Mouse (Mus musculus): ENCODE results near the gene Hesx1. TPM values are rescaled to one million over a fixed set of nuclear protein-coding genes. Genes with fewer than 3 reads are reported as not detected.

The Hesx1 gene
- polyA plus RNA-seq, 1 experiment = not detected

DNA sequence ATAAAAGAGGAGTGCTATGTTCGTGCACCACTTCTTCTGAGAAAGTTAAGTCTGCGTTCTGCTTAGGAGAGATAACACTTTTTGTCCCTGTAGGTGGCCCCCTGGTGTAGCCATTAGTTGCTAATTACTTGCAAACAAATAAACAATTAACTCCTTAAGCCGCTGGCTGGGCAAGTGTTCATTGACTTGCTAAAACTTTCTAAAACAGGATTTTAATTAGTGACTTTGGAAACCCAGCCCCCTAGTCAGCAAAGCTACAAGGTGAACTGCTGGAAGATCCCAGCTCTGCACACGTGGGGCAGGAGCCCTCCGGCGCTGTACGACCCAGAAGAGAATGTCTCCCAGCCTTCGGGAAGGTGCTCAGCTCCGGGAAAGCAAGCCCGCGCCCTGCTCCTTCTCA, 6.2 kb downstream of the Hesx1 start:
- Histone ChIP-seq H3K4me1 (ENCODE audit: control insufficient read depth, insufficient read depth, low read length) (no peaks in the 10 kb centered on the region), H3K4me3 (replicated peaks; ENCODE audit: extremely low read depth, low read depth, low read length) (no peak overlapping the region)
- WGBS = 13% methylated on average over 11 of the region's 11 CpGs
- DNase-seq = no peak
- TF ChIP-seq CTCF (IDR thresholded peaks at IDR 0.05; ENCODE audit: insufficient read depth, low read length) (no peak), POLR2A (IDR thresholded peaks at IDR 0.05; ENCODE audit: borderline replicate concordance, extremely low read depth, low read depth, low read length) (no peak)

GRCm38 (mm10) chr14:27004906-27005305, 10.7 kb downstream of the Hesx1 start:
- Histone ChIP-seq H3K4me1 (ENCODE audit: control insufficient read depth, insufficient read depth, low read length) (no peaks in the 10 kb centered on the region), H3K4me3 (replicated peaks; ENCODE audit: extremely low read depth, low read depth, low read length) (no peak overlapping the region)
- WGBS = 55% methylated on average over 7 of the region's 7 CpGs
- no peak for TF ChIP-seq POLR2A (IDR thresholded peaks at IDR 0.05; ENCODE audit: borderline replicate concordance, extremely low read depth, low read depth, low read length)
- TF ChIP-seq CTCF (IDR thresholded peaks at IDR 0.05; ENCODE audit: insufficient read depth, low read length) = no peak
- no peak for DNase-seq

DNA sequence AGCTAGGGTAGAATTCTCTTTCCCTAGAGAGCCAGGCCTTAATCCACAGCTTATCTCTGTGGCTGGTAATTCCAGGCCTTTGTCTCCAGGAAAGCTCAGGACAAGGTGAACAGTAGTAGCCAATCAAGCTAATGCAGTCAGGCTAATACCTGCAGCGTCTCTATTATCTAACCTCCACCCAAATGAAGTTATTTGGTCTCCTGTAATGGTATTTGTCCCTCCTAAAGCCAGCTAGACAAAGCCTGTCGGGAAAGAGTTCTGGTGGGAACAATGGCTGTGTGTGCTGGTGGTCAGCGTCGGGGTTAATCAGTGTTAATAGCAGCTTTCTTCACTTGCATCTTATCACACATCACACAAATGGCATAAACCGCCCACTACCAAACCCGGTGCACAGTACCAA, 11.7 kb downstream of the Hesx1 start:
- WGBS = 52% methylated on average over 6 of the region's 6 CpGs

GRCm38 (mm10) chr14:27011561-27011960, 17.3 kb downstream of the Hesx1 start:
- WGBS = 77% methylated on average over 5 of the region's 5 CpGs
- Histone ChIP-seq H3K4me3 (replicated peaks; ENCODE audit: extremely low read depth, low read depth, low read length) (no peak overlapping the region), H3K4me1 (ENCODE audit: control insufficient read depth, insufficient read depth, low read length) (no peaks in the 10 kb centered on the region)
- no peak for DNase-seq
- no peak for TF ChIP-seq CTCF (IDR thresholded peaks at IDR 0.05; ENCODE audit: insufficient read depth, low read length)
- no peak for TF ChIP-seq POLR2A (IDR thresholded peaks at IDR 0.05; ENCODE audit: borderline replicate concordance, extremely low read depth, low read depth, low read length)

More for the DNA sequence above, 11.7 kb downstream of the Hesx1 start:
- DNase-seq = no peak
- no peaks in the 10 kb centered on the region for H3K4me1 ChIP-seq (ENCODE audit: control insufficient read depth, insufficient read depth, low read length)
- no peak for TF ChIP-seq POLR2A (IDR thresholded peaks at IDR 0.05; ENCODE audit: borderline replicate concordance, extremely low read depth, low read depth, low read length)
- no peak for TF ChIP-seq CTCF (IDR thresholded peaks at IDR 0.05; ENCODE audit: insufficient read depth, low read length)
- H3K4me3 ChIP-seq (replicated peaks; ENCODE audit: extremely low read depth, low read depth, low read length) = no peak overlapping the region

GRCm38 (mm10) chr14:27013658-27014057, 19.4 kb downstream of the Hesx1 start:
- Histone ChIP-seq H3K4me1 (ENCODE audit: control insufficient read depth, insufficient read depth, low read length) (no peaks in the 10 kb centered on the region), H3K4me3 (replicated peaks; ENCODE audit: extremely low read depth, low read depth, low read length) (no peak overlapping the region)
- 41% methylated on average over 4 of the region's 4 CpGs for WGBS
- TF ChIP-seq POLR2A (IDR thresholded peaks at IDR 0.05; ENCODE audit: borderline replicate concordance, extremely low read depth, low read depth, low read length) = no peak
- TF ChIP-seq CTCF (IDR thresholded peaks at IDR 0.05; ENCODE audit: insufficient read depth, low read length) = no peak
- no peak for DNase-seq

- H3K4me3 ChIP-seq (replicated peaks; ENCODE audit: extremely low read depth, low read depth, low read length) = no peak overlapping the region
- H3K4me1 ChIP-seq (ENCODE audit: control insufficient read depth, insufficient read depth, low read length) = no peaks in the 10 kb centered on the region
- no peak for DNase-seq
- WGBS = 92% methylated on average over 2 of the region's 2 CpGs
- TF ChIP-seq CTCF (IDR thresholded peaks at IDR 0.05; ENCODE audit: insufficient read depth, low read length) (no peak), POLR2A (IDR thresholded peaks at IDR 0.05; ENCODE audit: borderline replicate concordance, extremely low read depth, low read depth, low read length) (no peak)
These were observed 23.7 kb downstream of the Hesx1 start for GRCm38 (mm10) chr14:27017936-27018335.

DNA sequence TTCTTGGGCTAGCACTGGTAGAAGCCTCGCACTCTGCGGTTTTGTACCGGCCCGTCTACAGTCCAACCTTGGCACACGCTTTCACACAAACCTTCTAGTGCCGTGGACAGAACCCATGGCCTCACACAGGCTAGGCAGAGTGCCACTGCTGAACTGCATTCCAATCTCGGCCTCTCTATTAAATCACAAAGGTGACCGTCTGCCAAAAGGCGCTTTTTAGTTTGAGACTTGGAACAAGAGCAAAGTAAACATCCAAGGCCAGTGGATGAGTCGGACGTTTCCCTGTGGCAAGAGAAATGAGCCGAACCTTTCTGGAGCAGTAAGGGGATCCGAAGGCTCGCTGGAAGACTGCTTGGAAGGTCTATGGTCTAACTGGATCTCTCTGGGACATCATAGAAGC, 25.6 kb downstream of the Hesx1 start:
- Histone ChIP-seq H3K4me3 (replicated peaks; ENCODE audit: extremely low read depth, low read depth, low read length) (no peak overlapping the region), H3K4me1 (ENCODE audit: control insufficient read depth, insufficient read depth, low read length) (no peaks in the 10 kb centered on the region)
- no peak for DNase-seq
- TF ChIP-seq CTCF (IDR thresholded peaks at IDR 0.05; ENCODE audit: insufficient read depth, low read length) (no peak), POLR2A (IDR thresholded peaks at IDR 0.05; ENCODE audit: borderline replicate concordance, extremely low read depth, low read depth, low read length) (no peak)
- 55% methylated on average over 14 of the region's 14 CpGs for WGBS

- no peak for TF ChIP-seq POLR2A (IDR thresholded peaks at IDR 0.05; ENCODE audit: borderline replicate concordance, extremely low read depth, low read depth, low read length)
- TF ChIP-seq CTCF (IDR thresholded peaks at IDR 0.05; ENCODE audit: insufficient read depth, low read length) = peak; percentile 83
- Histone ChIP-seq H3K4me1 (ENCODE audit: control insufficient read depth, insufficient read depth, low read length) (no peaks in the 10 kb centered on the region), H3K4me3 (replicated peaks; ENCODE audit: extremely low read depth, low read depth, low read length) (no peak overlapping the region)
- DNase-seq = no peak
- 39% methylated on average over 11 of the region's 11 CpGs for WGBS
These were observed 28.7 kb downstream of the Hesx1 start for GRCm38 (mm10) chr14:27022876-27023275.

GRCm38 (mm10) chr14:27024664-27025063, 30.4 kb downstream of the Hesx1 start:
- H3K4me3 ChIP-seq (replicated peaks; ENCODE audit: extremely low read depth, low read depth, low read length) = no peak overlapping the region
- WGBS = 49% methylated on average over 4 of the region's 4 CpGs
- no peak for DNase-seq
- no peak for TF ChIP-seq CTCF (IDR thresholded peaks at IDR 0.05; ENCODE audit: insufficient read depth, low read length)
- TF ChIP-seq POLR2A (IDR thresholded peaks at IDR 0.05; ENCODE audit: borderline replicate concordance, extremely low read depth, low read depth, low read length) = no peak
- H3K4me1 ChIP-seq (ENCODE audit: control insufficient read depth, insufficient read depth, low read length) = no peaks in the 10 kb centered on the region

DNA sequence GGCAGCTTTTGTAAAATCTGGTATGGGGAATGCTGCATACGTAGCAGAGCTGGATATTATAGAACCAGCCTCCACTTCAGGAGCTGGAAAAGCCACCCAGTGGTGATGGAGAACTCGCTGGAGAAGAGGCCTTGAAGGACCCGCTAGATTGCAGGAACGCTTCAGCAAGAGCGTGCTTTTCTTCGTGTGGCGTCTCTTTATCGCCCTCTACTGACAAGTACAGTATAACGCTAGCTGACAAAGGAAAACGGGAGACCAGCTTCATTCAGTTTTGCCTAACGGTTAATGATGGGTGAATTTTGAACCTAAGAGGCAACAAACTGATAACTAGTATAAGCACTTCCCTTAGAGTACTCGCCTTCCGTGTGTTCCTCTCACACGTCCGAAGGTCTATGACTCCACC, 35.6 kb downstream of the Hesx1 start:
- no peaks in the 10 kb centered on the region for H3K4me1 ChIP-seq (ENCODE audit: control insufficient read depth, insufficient read depth, low read length)
- WGBS = 1% methylated on average over 15 of the region's 15 CpGs
- H3K4me3 ChIP-seq (replicated peaks; ENCODE audit: extremely low read depth, low read depth, low read length) = no peak overlapping the region
- TF ChIP-seq CTCF (IDR thresholded peaks at IDR 0.05; ENCODE audit: insufficient read depth, low read length) = peak; percentile 71
- TF ChIP-seq POLR2A (IDR thresholded peaks at IDR 0.05; ENCODE audit: borderline replicate concordance, extremely low read depth, low read depth, low read length) = no peak
- no peak for DNase-seq
